Mouse (Mus musculus) E14TG2a.4 (cell line): ENCODE data around the gene Epsti1.

Source experiments
- CTCF ChIP-seq: conservative IDR thresholded peaks from 2 replicates; pipeline ENCODE4 v1.5.1; 2014; ENCODE audit warnings: low read length
- NANOG ChIP-seq: IDR thresholded peaks from 2 replicates; pipeline ENCODE4 v1.6.1; 2014; ENCODE audit warnings: borderline replicate concordance, low read length, mixed read lengths
- POU5F1 ChIP-seq: IDR thresholded peaks from 2 replicates; pipeline ENCODE4 v1.6.1; 2014; ENCODE audit warnings: low read length, borderline replicate concordance

GRCm38 (mm10) chr14:77886941-77887340, 17.1 kb upstream of the Epsti1 start:
- no peak for TF ChIP-seq CTCF
- no peak for TF ChIP-seq NANOG
- TF ChIP-seq POU5F1: no peak
